Mouse (Mus musculus) liver, embryonic 14.5 days (tissue): Measurements from ENCODE around the gene Sdhd. TPM values are rescaled to one million over a fixed set of nuclear protein-coding genes. Genes with fewer than 3 reads are reported as not detected.

Experiments used
- ATAC-seq: fragments of 200-750 bp; cut with Nextera tagmentation; 2 replicates; pipeline ENCODE4 v1.8.0; 2017; ENCODE audit warnings: moderate number of reproducible peaks, mild to moderate bottlenecking, moderate library complexity; ENCODE audit not compliant: insufficient read depth
- DNase-seq, 3 experiments: peaks; one replicate each; pipeline ENCODE4 v3.0.0-alpha.2; 2012 to 2013; ENCODE audit warnings: low read depth in 3 of 3, low spot score in 3 of 3
- H3K27ac ChIP-seq: fragments of 300-500 bp; sonication (generic); 2 replicates; pipeline ENCODE4 v1.5.1; 2014; ENCODE audit warnings: moderate library complexity, mild to moderate bottlenecking, control low read depth, inconsistent platforms
- H3K27me3 ChIP-seq: fragments of 300-500 bp; sonication (generic); 2 replicates; pipeline ENCODE4 v1.6.1; 2014; ENCODE audit warnings: mild to moderate bottlenecking, low read length, moderate library complexity; ENCODE audit not compliant: control insufficient read depth, insufficient read depth
- H3K36me3 ChIP-seq: fragments of 300-500 bp; sonication (generic); replicated peaks from 2 replicates; pipeline ENCODE4 v1.6.1; 2014; ENCODE audit warnings: low read depth; ENCODE audit not compliant: control insufficient read depth, insufficient read depth
- H3K4me1 ChIP-seq, 2 experiments: fragments of 200-500 bp in 1 of 2; fragments of 300-500 bp in 1 of 2; sonication (generic) in 1 of 2; replicated peaks; 2 replicates each; pipeline ENCODE4 v1.6.1; 2012 to 2014; ENCODE audit warnings: antibody characterized with exemption in 1 of 2, inconsistent platforms in 1 of 2, low read length in 1 of 2; ENCODE audit not compliant: control insufficient read depth in 2 of 2, insufficient read depth in 2 of 2
- H3K4me2 ChIP-seq: fragments of 300-500 bp; sonication (generic); 2 replicates; pipeline ENCODE4 v1.6.1; 2014; ENCODE audit warnings: low read depth, mild to moderate bottlenecking, control low read depth, moderate library complexity
- H3K4me3 ChIP-seq, 2 experiments: fragments of 200-500 bp in 1 of 2; fragments of 300-500 bp in 1 of 2; sonication (generic) in 1 of 2; 2 replicates each; pipeline ENCODE4 v1.5.1; 2012 to 2014; ENCODE audit warnings: low read depth in 2 of 2, low read length in 2 of 2, mild to moderate bottlenecking in 2 of 2, control low read depth in 1 of 2, inconsistent platforms in 1 of 2, moderate library complexity in 1 of 2; ENCODE audit not compliant: insufficient read depth in 1 of 2
- H3K9ac ChIP-seq: fragments of 300-500 bp; sonication (generic); replicated peaks from 2 replicates; pipeline ENCODE4 v1.6.1; 2014; ENCODE audit warnings: mild to moderate bottlenecking, control low read depth, moderate library complexity
- H3K9me3 ChIP-seq: fragments of 300-500 bp; sonication (generic); 2 replicates; pipeline ENCODE4 v1.6.1; 2016; ENCODE audit warnings: low read length, mixed read lengths; ENCODE audit not compliant: control insufficient read depth
- CTCF ChIP-seq: IDR thresholded peaks from 2 replicates; pipeline ENCODE4 v1.5.1; 2016; ENCODE audit warnings: antibody characterized with exemption, low read depth, control low read depth
- EP300 ChIP-seq: IDR thresholded peaks from 2 replicates; pipeline ENCODE4 v1.6.1; 2016; ENCODE audit warnings: antibody characterized with exemption, low read depth
- WGBS: fragments of 180-500 bp; shearing (Covaris S2); extraction: QIAGEN DNeasy Blood & Tissue Kit; methylation state at CpG from one replicate; pipeline ENCODE4 v1.1.7; 2014; ENCODE audit not compliant: insufficient replicate concordance; 5-methylcytosine and 5-hydroxymethylcytosine counted together
- polyA plus RNA-seq, 2 experiments: library from polyadenylated mRNA; depleted of rRNA in 1 of 2; stranded (reverse) in 1 of 2; unstranded in 1 of 2; fragments of >200 nt; fragmentation: Nextera tagmentation in 1 of 2; extraction: Ambion mirVana in 1 of 2; gene quantifications; 2 replicates each; pipeline versions ENCODE4 v1.2.1 to v1.2.3; 2012 to 2014

The Sdhd gene
- polyA plus RNA-seq (2012; rRNA removed): 167 and 179 TPM in 2 replicates
- 322 and 337 TPM in 2 replicates for polyA plus RNA-seq (2014; fragmentation: Nextera tagmentation; extraction: Ambion mirVana)

DNA sequence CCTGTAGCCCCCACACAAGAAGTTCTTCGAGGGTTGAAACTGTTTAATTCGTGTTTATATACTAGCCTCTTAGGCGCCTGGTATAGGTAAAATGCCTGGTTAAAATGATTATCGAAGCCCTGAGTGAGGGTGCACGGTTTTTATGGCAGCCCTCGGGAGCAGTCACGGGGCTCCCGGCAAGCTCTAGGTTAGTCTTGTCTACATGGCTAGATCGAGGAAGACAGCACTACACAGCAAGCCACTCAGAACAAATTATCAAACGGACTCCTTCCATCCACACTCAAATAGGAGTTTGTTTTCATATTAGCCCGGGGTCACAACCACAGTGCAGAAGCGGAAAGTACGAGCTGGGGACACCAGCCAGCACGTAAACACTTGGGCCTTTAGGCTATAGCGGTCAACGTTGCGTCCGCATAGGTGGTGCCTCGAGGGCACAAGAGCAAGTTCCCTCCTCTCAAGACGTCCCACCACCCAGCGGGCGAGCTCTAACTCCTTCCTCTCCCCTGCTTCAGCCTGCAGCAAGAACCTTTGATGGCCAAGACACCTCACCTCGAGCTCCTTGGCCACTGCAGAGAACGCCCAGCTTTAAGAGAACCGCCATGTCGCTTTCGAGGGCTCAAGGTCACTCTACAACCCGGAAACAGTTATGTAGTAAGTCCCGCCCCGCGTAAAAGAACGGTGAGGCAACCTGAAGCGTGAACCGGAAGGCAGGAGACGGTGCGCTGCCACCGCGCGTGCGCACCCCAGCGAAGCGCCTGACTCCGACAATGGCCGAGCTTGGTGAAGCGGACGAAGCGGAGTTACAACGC is at the start of gene Sdhd, which contains the start of gene Timm8b:
TSS of gene Sdhd (minus strand) at position 624 of the 809 bp plus-strand sequence.
TSS of gene Timm8b (plus strand) at position 722 of the 809 bp plus-strand sequence.
- TF ChIP-seq CTCF (no peak), EP300 (0 out of 2 replicates have a peak, but pooled peaks have one; percentile 7)
- Histone ChIP-seq H3K4me1 (peaks cover 24 to 26% of the 10 kb centered on the region in 2 experiments), H3K36me3 (peaks cover 43% of the 10 kb centered on the region), H3K4me2 (peak within 1 kb of the TSS; percentile 87), H3K9ac (peak within 1 kb of the TSS; percentile 84), H3K4me3 (peak within 1 kb of the TSS; percentile 84 to 96), H3K9me3 (no peaks in the 10 kb centered on the region), H3K27ac (peak within 1 kb of the TSS; percentile 71), H3K27me3 (no peaks in the 10 kb centered on the region)
- WGBS: under 1% methylated on average over 48 of the region's 48 CpGs
- ATAC-seq (peak; percentile 92), DNase-seq (peak; percentile 91 to 95 (median 92))

DNA sequence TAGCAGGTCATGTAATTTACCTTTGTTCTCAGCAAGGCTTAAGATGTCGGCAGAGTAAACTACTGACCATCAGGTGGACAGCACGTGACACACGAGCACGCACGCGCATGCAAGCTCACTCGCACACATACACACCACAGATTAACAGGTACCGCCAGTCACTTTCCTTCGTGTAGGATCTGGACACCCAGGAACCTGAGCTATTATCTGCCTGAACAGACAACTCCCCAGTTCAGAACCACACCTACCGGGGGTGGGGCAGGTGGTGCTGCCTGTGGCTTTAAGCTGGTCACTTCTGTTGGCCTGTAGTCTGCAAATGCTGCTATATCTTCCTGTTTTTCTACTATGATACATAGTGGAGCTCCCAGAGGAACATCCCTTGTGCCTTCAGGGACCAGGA is 46.9 kb upstream of the Sdhd start:
- Histone ChIP-seq H3K4me3 (no peak overlapping the region), H3K4me2 (peak overlapping the region; percentile 13)

DNA sequence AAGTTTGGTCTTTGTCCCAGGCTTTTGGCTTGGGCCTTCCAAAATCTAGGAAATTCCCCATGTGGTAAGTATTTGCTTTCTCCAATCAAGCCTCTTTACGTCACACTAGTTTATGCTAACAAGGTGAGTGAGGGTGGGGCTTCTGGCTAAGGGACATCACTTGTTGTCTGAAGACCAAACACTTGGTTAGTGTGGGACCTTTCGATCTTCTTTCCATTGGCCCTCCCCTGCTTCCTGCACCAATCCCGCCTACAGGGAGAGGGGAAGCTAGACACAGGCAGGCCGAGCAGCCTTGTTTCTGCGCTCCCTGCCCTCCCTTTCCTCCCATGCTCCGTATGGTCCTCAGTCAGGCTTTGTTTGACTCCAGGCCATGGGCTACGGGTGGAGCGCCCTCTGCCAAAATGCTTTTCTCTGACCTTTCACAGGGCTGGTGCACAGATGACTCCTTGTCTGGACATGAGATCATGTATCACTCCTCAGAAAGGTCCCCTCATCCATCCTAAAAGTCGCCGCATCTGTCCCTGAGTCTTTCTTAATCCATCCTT is 43.3 kb upstream of the Sdhd start:
- H3K4me3 ChIP-seq: no peak overlapping the region
- H3K4me1 ChIP-seq: peaks cover 6 to 8% of the 10 kb centered on the region in 2 experiments
- H3K4me2 ChIP-seq: no peak overlapping the region
- H3K9ac ChIP-seq: no peak overlapping the region
- H3K9me3 ChIP-seq: no peaks in the 10 kb centered on the region
- peaks cover 47% of the 10 kb centered on the region for H3K36me3 ChIP-seq
- ATAC-seq (no peak), DNase-seq (no peak)
- 78% methylated on average over 10 of the region's 10 CpGs for WGBS
- TF ChIP-seq CTCF (no peak), EP300 (no peak)
- no peaks in the 10 kb centered on the region for H3K27me3 ChIP-seq
- no peak overlapping the region for H3K27ac ChIP-seq

More for the DNA sequence above, 46.9 kb upstream of the Sdhd start:
- WGBS: 51% methylated on average over 10 of the region's 10 CpGs
- Histone ChIP-seq H3K4me1 (peaks cover 6 to 8% of the 10 kb centered on the region in 2 experiments), H3K36me3 (peaks cover 29% of the 10 kb centered on the region), H3K9ac (no peak overlapping the region), H3K9me3 (no peaks in the 10 kb centered on the region), H3K27ac (no peak overlapping the region; the same call in 1 of the 2 replicates), H3K27me3 (no peaks in the 10 kb centered on the region)
- DNase-seq: peak in 1 of 3 experiments; percentile 46
- peak; percentile 82 for ATAC-seq
- TF ChIP-seq CTCF (no peak), EP300 (no peak)

DNA sequence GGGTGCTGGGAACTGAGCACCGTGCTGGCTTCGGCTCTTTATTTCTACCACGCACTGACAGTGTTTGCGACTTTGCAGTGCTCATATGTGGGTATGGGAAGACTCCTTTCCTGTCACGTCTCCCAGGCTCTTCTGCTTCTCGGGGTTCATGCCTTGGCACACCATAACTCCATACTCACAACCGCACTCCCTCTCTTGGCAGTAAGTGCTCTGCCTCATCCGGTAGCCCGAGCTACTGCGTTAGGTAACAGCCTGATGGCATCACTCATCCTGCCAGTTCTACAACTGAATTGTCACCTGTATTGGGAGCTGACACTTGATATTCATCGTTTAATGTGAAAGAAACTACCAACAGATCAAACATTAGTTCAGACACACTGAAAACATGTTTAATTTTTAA is 30.7 kb upstream of the Sdhd start:
- TF ChIP-seq CTCF: no peak
- TF ChIP-seq EP300: no peak

DNA sequence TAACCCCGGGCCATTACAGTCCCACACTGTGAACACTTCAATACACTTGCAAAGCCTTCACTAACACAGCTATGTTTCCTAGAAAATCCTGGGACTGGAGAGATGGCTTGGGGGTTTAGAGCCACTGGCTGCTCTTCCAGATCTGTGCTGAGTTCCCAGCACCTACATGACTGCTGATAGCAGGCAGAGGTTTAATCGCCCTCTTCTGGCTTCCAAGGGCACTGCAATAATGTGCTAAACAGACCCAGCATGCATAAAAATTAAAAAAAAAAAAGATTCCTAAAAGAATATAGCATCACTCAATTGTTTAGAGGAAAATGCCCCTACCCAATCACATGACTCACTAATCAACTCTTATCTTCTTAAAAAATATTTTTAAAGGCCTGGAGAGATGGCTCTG is 29.4 kb upstream of the Sdhd start:
- Histone ChIP-seq H3K27ac (no peak overlapping the region), H3K9ac (no peak overlapping the region), H3K9me3 (no peaks in the 10 kb centered on the region), H3K4me3 (no peak overlapping the region), H3K27me3 (no peaks in the 10 kb centered on the region), H3K4me2 (no peak overlapping the region), H3K4me1 (no peaks in the 10 kb centered on the region; a peak in 1 of 4 replicates), H3K36me3 (peaks cover 15% of the 10 kb centered on the region)
- TF ChIP-seq CTCF (peak; percentile 56), EP300 (no peak)
- DNase-seq (no peak), ATAC-seq (no peak)
- 46% methylated on average over 2 of the region's 2 CpGs for WGBS

More for the DNA sequence above, 30.7 kb upstream of the Sdhd start:
- Histone ChIP-seq H3K4me3 (no peak overlapping the region), H3K27ac (no peak overlapping the region), H3K27me3 (no peaks in the 10 kb centered on the region), H3K9ac (no peak overlapping the region), H3K4me1 (no peaks in the 10 kb centered on the region; a peak in 1 of 4 replicates), H3K36me3 (peaks cover 15% of the 10 kb centered on the region), H3K4me2 (no peak overlapping the region), H3K9me3 (no peaks in the 10 kb centered on the region)
- DNase-seq (no peak), ATAC-seq (no peak)
- WGBS: 83% methylated on average over 11 of the region's 11 CpGs
